Mouse (Mus musculus) heart, embryonic 14.5 days (tissue): ENCODE data around the gene Plekhg5. TPM values are rescaled to one million over a fixed set of nuclear protein-coding genes. Genes with fewer than 3 reads are reported as not detected.

Experiments used
- ATAC-seq: fragments of 200-750 bp; cut with Nextera tagmentation; 2 replicates; pipeline ENCODE4 v1.8.0; 2017; ENCODE audit warnings: low read depth, moderate TSS enrichment; ENCODE audit not compliant: insufficient number of reproducible peaks, insufficient read depth, low FRiP score
- H3K27ac ChIP-seq, 2 experiments: fragments of 200-500 bp in 1 of 2; fragments of 300-500 bp in 1 of 2; sonication (generic) in 1 of 2; replicated peaks in 1 of 2; 2 replicates each; pipeline ENCODE4 v1.5.1; 2012 to 2014; ENCODE audit warnings: low read depth in 2 of 2, low read length in 2 of 2, control low read depth in 1 of 2, mild to moderate bottlenecking in 1 of 2, mixed read lengths in 1 of 2; ENCODE audit not compliant: control insufficient read depth in 1 of 2, insufficient read depth in 1 of 2
- H3K27me3 ChIP-seq: fragments of 300-500 bp; sonication (generic); 2 replicates; pipeline ENCODE4 v1.6.1; 2014; ENCODE audit warnings: mild to moderate bottlenecking, low read length, control low read depth; ENCODE audit not compliant: control insufficient read depth, insufficient read depth
- H3K36me3 ChIP-seq: fragments of 300-500 bp; sonication (generic); 2 replicates; pipeline ENCODE4 v1.6.1; 2014; ENCODE audit warnings: mild to moderate bottlenecking, control low read depth, low read length, mixed read lengths; ENCODE audit not compliant: control insufficient read depth, insufficient read depth
- H3K4me1 ChIP-seq, 2 experiments: fragments of 200-500 bp in 1 of 2; fragments of 300-500 bp in 1 of 2; sonication (generic) in 1 of 2; 2 replicates each; pipeline ENCODE4 v1.6.1; 2012 to 2014; ENCODE audit warnings: low read length in 2 of 2, control low read depth in 1 of 2, mixed read lengths in 1 of 2; ENCODE audit not compliant: control insufficient read depth in 2 of 2, insufficient read depth in 2 of 2
- H3K4me2 ChIP-seq: fragments of 300-500 bp; sonication (generic); 2 replicates; pipeline ENCODE4 v1.6.1; 2014; ENCODE audit warnings: mild to moderate bottlenecking, low read length
- H3K4me3 ChIP-seq, 2 experiments: fragments of 200-500 bp in 1 of 2; fragments of 300-500 bp in 1 of 2; sonication (generic) in 1 of 2; 2 replicates each; pipeline ENCODE4 v1.5.1; 2012 to 2014; ENCODE audit warnings: low read length in 2 of 2, mild to moderate bottlenecking in 2 of 2, control low read depth in 1 of 2, low read depth in 1 of 2, moderate library complexity in 1 of 2; ENCODE audit not compliant: control insufficient read depth in 1 of 2, insufficient read depth in 1 of 2
- H3K9ac ChIP-seq: fragments of 300-500 bp; sonication (generic); 2 replicates; pipeline ENCODE4 v1.6.1; 2014; ENCODE audit warnings: mild to moderate bottlenecking, low read length
- H3K9me3 ChIP-seq: fragments of 300-500 bp; sonication (generic); 2 replicates; pipeline ENCODE4 v1.6.1; 2016; ENCODE audit warnings: low read length, control low read depth; ENCODE audit not compliant: control insufficient read depth
- WGBS: fragments of 180-500 bp; shearing (Covaris S2); extraction: QIAGEN DNeasy Blood & Tissue Kit; methylation state at CpG from one replicate; pipeline ENCODE4 v1.1.7; 2014; 5-methylcytosine and 5-hydroxymethylcytosine counted together
- polyA plus RNA-seq: library from polyadenylated mRNA; unstranded; fragments of >200 nt; fragmentation: Nextera tagmentation; extraction: Ambion mirVana; gene quantifications from 2 replicates; pipeline ENCODE4 v1.2.1, GENCODE M21; 2014

Gene Plekhg5
- polyA plus RNA-seq, 1 experiment from 2014 or later, result 8.6 TPM

- Histone ChIP-seq H3K27me3 (no peaks in the 10 kb centered on the region), H3K9ac (no peak overlapping the region), H3K27ac (no peak overlapping the region), H3K4me2 (no peak overlapping the region), H3K9me3 (no peaks in the 10 kb centered on the region), H3K4me3 (no peak overlapping the region), H3K4me1 (peaks cover 6 to 8% of the 10 kb centered on the region in 2 experiments), H3K36me3 (peaks cover 72% of the 10 kb centered on the region)
- WGBS, result 87% methylated on average over 3 of the region's 3 CpGs
- no peak for ATAC-seq
Measured at GRCm38 (mm10) chr4:152043171-152043570, 29.1 kb upstream of the Plekhg5 start.

DNA sequence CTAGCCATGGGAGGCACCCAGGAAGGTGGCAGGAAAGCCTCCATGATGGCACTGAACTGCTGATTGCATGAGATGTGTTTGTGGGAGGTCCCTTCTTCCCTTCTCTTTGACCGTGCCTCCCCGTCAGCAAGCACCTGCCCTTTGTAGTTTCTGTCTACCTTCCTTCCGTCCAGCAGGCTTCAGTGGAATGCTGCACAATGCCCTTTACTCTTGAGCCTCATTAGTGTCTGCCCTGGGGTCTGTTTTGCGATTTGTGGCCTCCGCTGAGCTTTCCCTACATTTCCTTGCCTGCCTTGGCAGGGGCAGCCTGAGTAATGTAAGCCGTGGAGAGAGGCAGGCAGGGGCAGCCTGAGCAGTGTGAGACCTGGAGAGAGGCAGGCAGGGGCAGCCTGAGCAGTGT lies 27.7 kb upstream of the Plekhg5 start:
- no peak overlapping the region for H3K4me3 ChIP-seq
- no peak overlapping the region for H3K4me2 ChIP-seq
- H3K36me3 ChIP-seq, result peaks cover 85% of the 10 kb centered on the region
- H3K27ac ChIP-seq, result no peak overlapping the region
- H3K9me3 ChIP-seq, result no peaks in the 10 kb centered on the region
- ATAC-seq, result no peak
- H3K4me1 ChIP-seq, result peaks cover 5 to 8% of the 10 kb centered on the region in 2 experiments
- H3K9ac ChIP-seq, result no peak overlapping the region
- 76% methylated on average over 6 of the region's 6 CpGs for WGBS
- H3K27me3 ChIP-seq, result no peaks in the 10 kb centered on the region

DNA sequence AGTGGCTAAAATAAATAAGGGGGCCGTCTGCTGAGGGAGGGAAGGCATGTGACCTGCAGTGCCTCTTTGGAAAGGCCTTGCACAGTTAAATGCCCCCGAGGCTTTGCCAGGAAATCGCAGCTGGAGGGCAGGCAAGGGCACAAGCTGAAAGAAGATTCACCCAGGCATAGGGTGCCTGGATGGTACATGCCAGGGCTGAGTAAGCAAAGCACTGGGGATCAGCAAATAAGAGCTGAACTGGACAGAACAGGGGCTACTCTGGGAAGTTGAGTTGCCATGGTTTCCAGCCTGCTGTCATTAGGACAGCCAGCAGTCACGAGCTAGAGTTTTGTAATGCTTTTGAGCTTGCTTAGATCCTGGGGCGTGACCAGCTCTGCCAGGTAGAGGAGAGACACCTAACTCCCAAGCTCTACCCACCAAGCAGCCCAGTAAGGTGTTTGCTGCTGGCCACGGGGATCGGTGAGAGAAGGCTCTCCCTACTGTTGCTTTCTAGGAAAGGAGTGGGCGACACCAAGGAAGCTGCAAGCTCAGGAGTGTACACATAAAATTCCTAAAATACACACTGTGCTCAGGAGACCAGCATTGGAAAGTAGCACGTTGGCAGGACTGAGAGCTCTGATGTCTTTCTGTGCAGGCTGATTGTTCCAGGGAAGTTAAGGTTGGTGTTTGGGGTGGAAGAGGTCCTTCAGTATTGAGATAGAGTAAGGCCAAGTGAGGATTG lies 9.7 kb upstream of the Plekhg5 start:
- no peak for ATAC-seq

DNA sequence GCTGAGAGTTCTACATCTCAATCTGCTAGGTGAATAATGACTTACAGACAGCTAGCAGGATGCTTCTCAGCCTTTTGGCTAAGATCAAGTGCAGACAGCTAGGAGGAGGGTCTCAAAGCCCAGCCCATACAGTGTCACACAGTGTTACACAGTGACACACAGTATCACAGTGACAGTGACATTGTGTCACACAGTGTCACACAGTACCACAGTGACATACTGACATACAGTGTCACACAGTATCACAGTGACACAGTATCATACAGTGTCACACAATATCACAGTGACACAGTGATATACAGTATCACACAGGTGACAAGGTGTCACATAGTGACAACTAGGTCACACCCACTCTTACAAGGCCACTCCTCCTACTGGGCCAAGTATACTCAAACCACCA lies 5.0 kb upstream of the Plekhg5 start:
- no peaks in the 10 kb centered on the region for H3K9me3 ChIP-seq
- H3K27me3 ChIP-seq, result no peaks in the 10 kb centered on the region
- H3K36me3 ChIP-seq, result no peaks in the 10 kb centered on the region
- ATAC-seq, result no peak
- no peak overlapping the region for H3K27ac ChIP-seq
- H3K9ac ChIP-seq, result no peak overlapping the region
- no peak overlapping the region for H3K4me2 ChIP-seq
- H3K4me1 ChIP-seq, result peaks cover 3 to 4% of the 10 kb centered on the region in 2 experiments; a peak in 2 of 4 replicates
- H3K4me3 ChIP-seq, result no peak overlapping the region

More for the DNA sequence above, 9.7 kb upstream of the Plekhg5 start:
- no peaks in the 10 kb centered on the region for H3K9me3 ChIP-seq
- no peak overlapping the region for H3K4me2 ChIP-seq
- no peak overlapping the region for H3K4me3 ChIP-seq
- 63% methylated on average over 9 of the region's 9 CpGs for WGBS
- H3K4me1 ChIP-seq, result no peaks in the 10 kb centered on the region
- H3K36me3 ChIP-seq, result peaks cover 34% of the 10 kb centered on the region
- no peak overlapping the region for H3K9ac ChIP-seq
- no peak overlapping the region for H3K27ac ChIP-seq
- H3K27me3 ChIP-seq, result no peaks in the 10 kb centered on the region

DNA sequence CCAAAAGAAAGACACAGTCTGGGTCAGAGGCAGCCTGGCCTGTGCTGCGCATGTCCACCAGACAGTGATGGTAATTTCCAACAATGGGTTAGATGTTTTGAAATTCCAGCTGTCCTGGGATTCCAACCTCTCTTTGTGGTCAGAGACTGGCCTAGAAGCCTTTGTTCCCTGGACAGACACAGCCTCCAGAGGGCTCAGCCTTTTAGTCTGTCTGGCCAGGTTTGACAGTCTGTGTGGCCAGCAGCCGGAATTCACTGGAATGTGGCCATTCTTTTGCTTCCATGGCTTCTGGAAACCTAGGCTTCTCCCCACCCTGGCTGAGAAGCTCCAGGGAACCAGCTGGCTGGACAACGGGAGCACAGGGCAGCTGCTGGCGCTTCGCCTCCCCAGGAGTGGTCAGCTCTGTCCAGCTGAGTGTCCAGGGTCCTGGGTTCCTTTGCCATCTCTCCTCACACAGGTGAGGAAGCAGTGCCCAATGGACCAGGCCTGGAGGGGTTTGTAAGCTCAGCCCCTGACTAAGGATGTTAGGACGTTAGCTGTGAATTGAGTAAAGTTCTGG lies 4.1 kb upstream of the Plekhg5 start:
- WGBS, result 73% methylated on average over 6 of the region's 6 CpGs
- Histone ChIP-seq H3K9ac (no peak overlapping the region), H3K4me2 (no peak overlapping the region), H3K4me3 (no peak overlapping the region), H3K4me1 (peaks cover 9% of the 10 kb centered on the region in 2 experiments; a peak in 3 of 4 replicates), H3K27me3 (no peaks in the 10 kb centered on the region), H3K9me3 (no peaks in the 10 kb centered on the region), H3K36me3 (no peaks in the 10 kb centered on the region), H3K27ac (no peak overlapping the region)
- ATAC-seq, result no peak

GRCm38 (mm10) chr4:152069245-152069644 lies 3.1 kb upstream of the Plekhg5 start:
- H3K27me3 ChIP-seq, result no peaks in the 10 kb centered on the region
- H3K36me3 ChIP-seq, result no peaks in the 10 kb centered on the region
- H3K4me3 ChIP-seq, result no peak overlapping the region
- H3K4me2 ChIP-seq, result no peak overlapping the region
- H3K9me3 ChIP-seq, result no peaks in the 10 kb centered on the region
- 81% methylated on average over 3 of the region's 3 CpGs for WGBS
- no peak overlapping the region for H3K9ac ChIP-seq
- H3K4me1 ChIP-seq, result peaks cover 9% of the 10 kb centered on the region in 2 experiments; a peak in 3 of 4 replicates
- ATAC-seq, result no peak
- no peak overlapping the region for H3K27ac ChIP-seq

DNA sequence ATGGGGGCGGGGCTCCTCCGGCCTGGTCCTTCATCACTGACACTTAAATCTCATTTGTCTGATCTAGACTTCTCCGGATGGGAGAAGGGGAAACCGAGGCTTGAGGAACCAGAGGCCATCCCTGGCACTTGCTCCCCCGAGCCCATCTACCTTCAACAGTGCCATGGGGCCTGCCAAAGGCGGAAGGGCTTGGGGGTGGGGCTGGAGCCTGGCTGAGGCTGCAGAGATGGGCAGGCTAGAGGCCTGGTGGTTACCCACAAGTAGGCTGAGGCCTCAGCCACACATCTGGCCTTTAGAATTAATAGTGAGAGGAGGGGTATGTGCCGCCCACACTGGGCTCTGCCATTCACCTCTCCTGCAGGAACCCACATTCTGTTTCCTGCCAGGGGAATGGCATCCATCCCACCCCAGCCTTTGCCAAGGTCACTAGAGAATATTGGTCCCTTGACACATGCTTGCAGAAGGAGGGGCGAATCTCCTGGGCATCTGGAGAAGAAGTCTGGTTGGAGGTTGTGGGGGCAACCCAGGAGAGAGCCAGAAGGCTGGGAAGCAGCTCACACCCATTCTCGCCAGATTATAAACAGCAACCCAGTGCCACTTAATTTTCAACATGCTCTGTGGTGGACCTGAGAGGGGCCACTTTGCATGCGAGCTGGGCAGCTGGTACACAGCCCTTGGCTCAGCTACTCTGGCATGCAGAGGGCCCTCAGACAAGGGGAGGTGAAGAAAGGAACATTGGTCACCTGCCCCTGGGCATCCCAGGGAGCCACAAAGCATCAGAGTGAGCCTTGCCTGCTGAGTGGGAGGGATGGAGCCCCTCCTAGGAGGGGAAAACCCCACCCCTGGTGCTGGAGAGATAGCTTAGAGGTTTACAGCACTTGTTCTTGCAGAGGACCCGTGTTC lies 1.6 kb upstream of the Plekhg5 start:
- H3K36me3 ChIP-seq, result no peaks in the 10 kb centered on the region
- H3K4me3 ChIP-seq, result no peak overlapping the region
- H3K4me2 ChIP-seq, result no peak overlapping the region
- H3K9ac ChIP-seq, result no peak overlapping the region
- no peaks in the 10 kb centered on the region for H3K9me3 ChIP-seq
- 79% methylated on average over 11 of the region's 11 CpGs for WGBS
- no peak for ATAC-seq
- peaks cover 9% of the 10 kb centered on the region in 2 experiments; a peak in 3 of 4 replicates for H3K4me1 ChIP-seq
- H3K27ac ChIP-seq, result no peak overlapping the region
- H3K27me3 ChIP-seq, result no peaks in the 10 kb centered on the region
